Mouse (Mus musculus): ENCODE measurements around the gene Fut1.

DNA sequence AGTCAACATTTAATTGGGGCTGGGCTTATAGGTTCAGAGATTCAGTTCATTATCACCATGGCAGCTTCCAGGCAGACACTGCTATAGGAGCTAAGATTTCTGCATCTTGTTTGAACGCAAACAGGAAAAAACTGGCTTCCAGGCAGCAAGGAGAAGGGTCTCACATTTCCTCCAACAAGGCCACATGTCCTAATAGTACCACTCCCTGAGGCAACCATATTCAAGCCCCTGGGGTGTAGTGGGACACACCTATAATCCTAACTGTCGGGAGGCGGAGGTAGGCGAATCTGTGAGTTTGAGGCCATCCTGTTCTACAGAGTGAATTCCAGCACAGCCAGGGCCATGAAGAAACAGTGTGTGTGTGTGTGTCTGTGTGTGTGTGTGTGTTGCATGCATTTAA is 21.9 kb upstream of the Fut1 start:
- TF ChIP-seq POLR2A (IDR thresholded peaks at IDR 0.05; ENCODE audit: extremely low read depth, insufficient read depth, low read length) (no peak), CTCF (IDR thresholded peaks at IDR 0.05; ENCODE audit: extremely low read depth, insufficient read depth, low read length) (no peak)
